Mouse (Mus musculus): Measurements from ENCODE around the gene Hlf. TPM values are rescaled to one million over a fixed set of nuclear protein-coding genes. Genes with fewer than 3 reads are reported as not detected.

The Hlf gene
- total RNA-seq, 2 experiments from 2014 or later: 0.07 to 0.22 TPM

- ATAC-seq (ENCODE audit: poor library complexity, severe bottlenecking): no peak
Measured at GRCm38 (mm10) chr11:90371470-90372100, 19.1 kb downstream of the Hlf start.

- no peak for ATAC-seq (ENCODE audit: poor library complexity, severe bottlenecking)
Measured at GRCm38 (mm10) chr11:90370789-90371291, 19.9 kb downstream of the Hlf start.

- no peak for ATAC-seq (ENCODE audit: poor library complexity, severe bottlenecking)
Measured at GRCm38 (mm10) chr11:90370367-90370766, 20.3 kb downstream of the Hlf start.

GRCm38 (mm10) chr11:90369605-90370004, 21.1 kb downstream of the Hlf start:
- ATAC-seq (ENCODE audit: poor library complexity, severe bottlenecking): no peak

- no peak for ATAC-seq (ENCODE audit: poor library complexity, severe bottlenecking)
Measured at GRCm38 (mm10) chr11:90369115-90369514, 21.6 kb downstream of the Hlf start.

GRCm38 (mm10) chr11:90367894-90368860, 22.5 kb downstream of the Hlf start:
- no peak for ATAC-seq (ENCODE audit: poor library complexity, severe bottlenecking)

GRCm38 (mm10) chr11:90364865-90365264, 25.8 kb downstream of the Hlf start:
- ATAC-seq (ENCODE audit: poor library complexity, severe bottlenecking): no peak

GRCm38 (mm10) chr11:90363821-90364497, 26.7 kb downstream of the Hlf start:
- ATAC-seq (ENCODE audit: poor library complexity, severe bottlenecking): no peak

GRCm38 (mm10) chr11:90363406-90363805, 27.3 kb downstream of the Hlf start:
- ATAC-seq (ENCODE audit: poor library complexity, severe bottlenecking): peak; percentile 41; the same call in 1 of the 2 replicates

GRCm38 (mm10) chr11:90360536-90360935, 30.2 kb downstream of the Hlf start:
- ATAC-seq (ENCODE audit: poor library complexity, severe bottlenecking): no peak

GRCm38 (mm10) chr11:90358063-90358462, 32.6 kb downstream of the Hlf start:
- no peak for ATAC-seq (ENCODE audit: poor library complexity, severe bottlenecking)

- no peak for ATAC-seq (ENCODE audit: poor library complexity, severe bottlenecking)
Measured at GRCm38 (mm10) chr11:90357371-90357770, 33.3 kb downstream of the Hlf start.

GRCm38 (mm10) chr11:90356495-90357304, 34.0 kb downstream of the Hlf start:
- ATAC-seq (ENCODE audit: poor library complexity, severe bottlenecking): no peak

- no peak for ATAC-seq (ENCODE audit: poor library complexity, severe bottlenecking)
Measured at GRCm38 (mm10) chr11:90356036-90356435, 34.7 kb downstream of the Hlf start.

GRCm38 (mm10) chr11:90355270-90355681, 35.4 kb downstream of the Hlf start:
- no peak for ATAC-seq (ENCODE audit: poor library complexity, severe bottlenecking)

- no peak for ATAC-seq (ENCODE audit: poor library complexity, severe bottlenecking)
Measured at GRCm38 (mm10) chr11:90352696-90353095, 38.0 kb downstream of the Hlf start.

- ATAC-seq (ENCODE audit: poor library complexity, severe bottlenecking): no peak
Measured at GRCm38 (mm10) chr11:90350153-90350512, 40.6 kb downstream of the Hlf start.

- ATAC-seq (ENCODE audit: poor library complexity, severe bottlenecking): no peak
Measured at GRCm38 (mm10) chr11:90349486-90350152, 41.1 kb downstream of the Hlf start.

GRCm38 (mm10) chr11:90347667-90348459, 42.8 kb downstream of the Hlf start:
- no peak for ATAC-seq (ENCODE audit: poor library complexity, severe bottlenecking)
